Mouse (Mus musculus): ENCODE measurements around the gene Nae1.

- no peak for TF ChIP-seq POLR2A (IDR thresholded peaks at IDR 0.05; ENCODE audit: extremely low read depth, insufficient read depth, low read length)
- no peak for TF ChIP-seq CTCF (IDR thresholded peaks at IDR 0.05; ENCODE audit: extremely low read depth, insufficient read depth, low read length)
Observed at GRCm38 (mm10) chr8:104539566-104539965, 5.1 kb upstream of the Nae1 start.
